Mouse (Mus musculus): ENCODE results near the gene Mad1l1. TPM values are rescaled to one million over a fixed set of nuclear protein-coding genes. Genes with fewer than 3 reads are reported as not detected.

Mad1l1 gene
- polyA plus RNA-seq, 1 experiment, result 24.7 TPM

DNA sequence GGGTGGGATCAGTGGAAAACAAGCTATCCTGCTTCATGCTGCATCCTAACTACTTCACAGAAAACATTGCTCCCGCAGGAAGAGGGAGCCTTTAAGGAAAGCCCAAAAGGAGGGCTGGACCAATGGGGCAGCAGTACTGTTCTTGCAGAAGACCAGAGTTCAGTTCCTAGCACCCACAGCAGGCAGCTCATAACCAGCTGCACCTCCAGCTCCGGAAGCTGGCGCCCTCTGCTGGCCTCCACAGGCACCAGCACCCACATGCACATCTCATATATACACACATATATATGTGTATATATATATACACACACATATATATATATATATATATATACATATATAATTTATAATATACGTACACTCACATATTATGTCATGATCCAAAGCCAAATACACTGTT, 17.4 kb upstream of the Mad1l1 start:
- 88% methylated on average over 4 of the region's 4 CpGs for WGBS
- Histone ChIP-seq H3K4me1 (ENCODE audit: control insufficient read depth, insufficient read depth, low read length) (no peaks in the 10 kb centered on the region), H3K4me3 (replicated peaks; ENCODE audit: control insufficient read depth, low read depth, low read length) (no peak overlapping the region), H3K27ac (ENCODE audit: control insufficient read depth, insufficient read depth, low read depth, low read length, poor library complexity) (no peak overlapping the region)
- TF ChIP-seq CTCF (IDR thresholded peaks at IDR 0.05; ENCODE audit: control insufficient read depth, insufficient read depth, low read length), result peak; percentile 28; the same call in 1 of the 2 replicates
- no peak for TF ChIP-seq POLR2A (IDR thresholded peaks at IDR 0.05; ENCODE audit: borderline replicate concordance, control insufficient read depth, low read depth, low read length)

DNA sequence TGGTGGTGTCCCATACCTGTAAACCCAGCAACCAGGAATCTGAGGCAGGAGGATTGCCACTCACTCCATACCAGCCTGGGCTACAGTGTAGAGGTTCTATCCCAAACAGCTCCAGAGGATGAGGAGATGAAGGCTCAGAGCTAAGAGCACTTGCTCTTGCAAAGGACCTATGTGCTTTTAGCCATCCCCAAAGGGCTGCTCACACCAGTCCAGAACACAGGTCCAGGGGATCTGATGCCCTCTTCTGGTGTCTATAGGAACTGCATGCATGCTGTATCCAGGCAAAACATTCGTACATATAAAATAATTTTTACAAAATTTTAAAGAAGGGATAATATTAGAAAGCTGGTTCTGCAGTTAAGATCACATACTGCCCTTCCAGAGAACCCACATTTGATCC, 15.3 kb upstream of the Mad1l1 start:
- peak; percentile 64 for TF ChIP-seq CTCF (IDR thresholded peaks at IDR 0.05; ENCODE audit: control insufficient read depth, insufficient read depth, low read length)
- TF ChIP-seq POLR2A (IDR thresholded peaks at IDR 0.05; ENCODE audit: borderline replicate concordance, control insufficient read depth, low read depth, low read length), result no peak
- no peaks in the 10 kb centered on the region; the same call in 1 of the 2 replicates for H3K4me1 ChIP-seq (ENCODE audit: control insufficient read depth, insufficient read depth, low read length)
- no peak overlapping the region for H3K27ac ChIP-seq (ENCODE audit: control insufficient read depth, insufficient read depth, low read depth, low read length, poor library complexity)
- no peak overlapping the region for H3K4me3 ChIP-seq (replicated peaks; ENCODE audit: control insufficient read depth, low read depth, low read length)
- 77% methylated on average over 1 of the region's 1 CpGs for WGBS

DNA sequence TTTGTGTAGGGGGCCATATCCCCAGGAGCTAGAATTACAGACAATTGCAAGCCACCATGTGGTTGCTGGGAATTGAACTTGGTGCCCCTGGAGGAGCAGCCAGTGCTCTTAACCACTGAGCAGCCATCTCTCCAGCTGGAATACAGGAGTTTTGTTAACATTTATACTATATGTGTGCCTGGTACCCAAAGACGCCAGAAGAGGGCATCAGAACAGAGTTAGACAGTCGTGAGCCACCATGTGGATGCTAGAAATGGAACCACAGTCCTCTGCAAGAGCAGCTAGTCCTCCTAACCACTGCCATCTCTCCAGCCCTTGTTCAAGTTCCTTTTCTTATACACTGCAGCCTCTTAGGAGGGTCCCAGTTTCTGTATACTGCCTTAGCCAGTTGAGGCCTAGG, 12.3 kb upstream of the Mad1l1 start:
- TF ChIP-seq POLR2A (IDR thresholded peaks at IDR 0.05; ENCODE audit: borderline replicate concordance, control insufficient read depth, low read depth, low read length) (no peak), CTCF (IDR thresholded peaks at IDR 0.05; ENCODE audit: control insufficient read depth, insufficient read depth, low read length) (peak; percentile 33; the same call in 1 of the 2 replicates)
- H3K4me3 ChIP-seq (replicated peaks; ENCODE audit: control insufficient read depth, low read depth, low read length), result no peak overlapping the region
- H3K27ac ChIP-seq (ENCODE audit: control insufficient read depth, insufficient read depth, low read depth, low read length, poor library complexity), result no peak overlapping the region
- 32% methylated on average over 2 of the region's 2 CpGs for WGBS
- peaks cover 1% of the 10 kb centered on the region; the same call in 1 of the 2 replicates for H3K4me1 ChIP-seq (ENCODE audit: control insufficient read depth, insufficient read depth, low read length)

DNA sequence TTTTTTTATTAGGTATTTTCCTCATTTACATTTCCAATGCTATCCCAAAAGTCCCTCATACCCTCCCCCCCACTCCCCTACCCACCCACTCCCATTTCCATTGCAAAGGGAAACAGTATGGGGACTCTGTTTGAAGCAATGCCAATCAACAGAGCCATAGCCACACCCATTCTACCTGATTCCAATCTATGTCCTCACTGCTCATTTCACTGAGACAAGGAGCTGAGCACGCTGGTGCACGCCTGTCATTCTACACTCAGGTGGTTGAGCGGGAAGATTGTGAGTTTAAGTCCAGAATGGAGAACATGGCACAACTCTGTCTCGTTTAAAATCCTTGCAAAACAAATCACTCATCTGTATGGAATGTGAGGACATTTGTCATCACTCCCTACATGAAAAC, 11.2 kb upstream of the Mad1l1 start:
- Histone ChIP-seq H3K4me3 (replicated peaks; ENCODE audit: control insufficient read depth, low read depth, low read length) (no peak overlapping the region), H3K4me1 (ENCODE audit: control insufficient read depth, insufficient read depth, low read length) (peaks cover 1% of the 10 kb centered on the region; the same call in 1 of the 2 replicates), H3K27ac (ENCODE audit: control insufficient read depth, insufficient read depth, low read depth, low read length, poor library complexity) (no peak overlapping the region)
- WGBS, result 58% methylated on average over 4 of the region's 4 CpGs
- TF ChIP-seq POLR2A (IDR thresholded peaks at IDR 0.05; ENCODE audit: borderline replicate concordance, control insufficient read depth, low read depth, low read length) (no peak), CTCF (IDR thresholded peaks at IDR 0.05; ENCODE audit: control insufficient read depth, insufficient read depth, low read length) (no peak)

DNA sequence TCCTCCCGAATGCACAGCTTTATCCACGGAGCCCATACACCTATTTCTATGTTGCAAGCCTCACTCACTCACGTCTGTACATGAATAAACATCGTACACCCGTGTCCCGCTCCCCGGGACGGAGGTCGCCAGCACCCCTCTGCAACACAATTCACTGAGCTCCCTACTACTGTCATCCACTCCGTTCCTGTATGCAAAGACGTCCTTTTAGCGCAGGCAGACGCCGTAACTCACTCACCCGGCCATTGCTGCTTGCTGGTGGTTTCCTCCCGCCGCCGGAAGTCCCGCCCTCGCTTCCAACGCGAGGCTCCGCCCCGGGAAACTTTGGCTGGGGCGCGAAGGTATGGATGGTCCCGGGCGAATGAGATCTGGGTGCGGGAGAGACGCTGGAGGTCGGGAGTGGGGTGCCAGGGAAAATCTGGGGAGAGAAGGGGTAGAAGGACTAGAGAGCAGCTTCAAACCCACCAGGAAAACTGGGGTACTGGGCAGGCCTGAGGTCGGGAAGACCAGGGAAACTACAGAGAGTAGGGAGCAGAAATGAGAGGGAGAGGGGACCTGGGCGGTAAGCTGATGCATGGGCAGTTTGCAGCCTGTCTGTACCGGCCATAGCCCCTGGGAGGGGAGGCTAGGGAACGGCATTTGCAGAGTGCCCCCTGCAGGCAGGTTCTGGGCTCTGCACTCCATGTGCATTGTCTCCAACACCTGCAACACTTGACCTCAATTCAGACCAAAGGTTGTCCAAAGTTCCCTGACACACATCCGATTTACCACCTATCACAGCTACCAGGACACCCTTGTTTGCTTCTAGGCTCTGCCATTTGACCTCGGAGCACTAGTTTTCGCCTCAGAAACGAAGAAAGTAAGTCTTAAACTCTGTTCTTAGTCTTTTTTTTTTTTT, 10.5 kb upstream of the Mad1l1 start, which contains the start of gene Mrm2:
Gene Mrm2 (minus strand): TSS at position 284 of the 898 bp plus-strand sequence.
- peak; percentile 91 for TF ChIP-seq CTCF (IDR thresholded peaks at IDR 0.05; ENCODE audit: control insufficient read depth, insufficient read depth, low read length)
- peak; percentile 49; the same call in 1 of the 2 replicates for TF ChIP-seq POLR2A (IDR thresholded peaks at IDR 0.05; ENCODE audit: borderline replicate concordance, control insufficient read depth, low read depth, low read length)
- peaks cover 1% of the 10 kb centered on the region; the same call in 1 of the 2 replicates for H3K4me1 ChIP-seq (ENCODE audit: control insufficient read depth, insufficient read depth, low read length)
- H3K27ac ChIP-seq (ENCODE audit: control insufficient read depth, insufficient read depth, low read depth, low read length, poor library complexity), result peak within 1 kb of the TSS; percentile 67
- 2% methylated on average over 39 of the region's 39 CpGs for WGBS
- H3K4me3 ChIP-seq (replicated peaks; ENCODE audit: control insufficient read depth, low read depth, low read length), result peak within 1 kb of the TSS; percentile 96

DNA sequence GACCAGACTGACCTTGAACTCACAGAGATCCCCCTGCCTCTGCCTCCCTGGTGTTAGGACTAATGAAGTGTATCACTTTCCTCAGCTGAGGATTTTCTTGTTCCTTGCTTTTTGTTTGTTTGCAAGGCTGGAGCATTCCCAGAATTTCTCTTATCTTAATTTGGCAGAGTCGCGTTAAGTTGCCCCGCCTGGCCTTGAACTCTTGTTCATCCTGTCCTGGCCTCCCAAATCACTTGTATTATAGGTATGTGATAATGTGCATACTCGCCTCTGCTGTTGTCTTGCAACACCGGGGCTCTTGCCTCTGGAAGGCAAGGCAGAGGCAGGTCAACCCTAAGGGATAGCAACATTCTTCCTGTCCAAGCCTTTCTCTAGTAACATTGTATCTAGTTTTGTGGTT, 2.7 kb upstream of the Mad1l1 start:
- no peaks in the 10 kb centered on the region; the same call in 1 of the 2 replicates for H3K4me1 ChIP-seq (ENCODE audit: control insufficient read depth, insufficient read depth, low read length)
- H3K4me3 ChIP-seq (replicated peaks; ENCODE audit: control insufficient read depth, low read depth, low read length), result no peak overlapping the region
- no peak overlapping the region for H3K27ac ChIP-seq (ENCODE audit: control insufficient read depth, insufficient read depth, low read depth, low read length, poor library complexity)
- 73% methylated on average over 5 of the region's 5 CpGs for WGBS
- TF ChIP-seq POLR2A (IDR thresholded peaks at IDR 0.05; ENCODE audit: borderline replicate concordance, control insufficient read depth, low read depth, low read length), result no peak
- TF ChIP-seq CTCF (IDR thresholded peaks at IDR 0.05; ENCODE audit: control insufficient read depth, insufficient read depth, low read length), result no peak

DNA sequence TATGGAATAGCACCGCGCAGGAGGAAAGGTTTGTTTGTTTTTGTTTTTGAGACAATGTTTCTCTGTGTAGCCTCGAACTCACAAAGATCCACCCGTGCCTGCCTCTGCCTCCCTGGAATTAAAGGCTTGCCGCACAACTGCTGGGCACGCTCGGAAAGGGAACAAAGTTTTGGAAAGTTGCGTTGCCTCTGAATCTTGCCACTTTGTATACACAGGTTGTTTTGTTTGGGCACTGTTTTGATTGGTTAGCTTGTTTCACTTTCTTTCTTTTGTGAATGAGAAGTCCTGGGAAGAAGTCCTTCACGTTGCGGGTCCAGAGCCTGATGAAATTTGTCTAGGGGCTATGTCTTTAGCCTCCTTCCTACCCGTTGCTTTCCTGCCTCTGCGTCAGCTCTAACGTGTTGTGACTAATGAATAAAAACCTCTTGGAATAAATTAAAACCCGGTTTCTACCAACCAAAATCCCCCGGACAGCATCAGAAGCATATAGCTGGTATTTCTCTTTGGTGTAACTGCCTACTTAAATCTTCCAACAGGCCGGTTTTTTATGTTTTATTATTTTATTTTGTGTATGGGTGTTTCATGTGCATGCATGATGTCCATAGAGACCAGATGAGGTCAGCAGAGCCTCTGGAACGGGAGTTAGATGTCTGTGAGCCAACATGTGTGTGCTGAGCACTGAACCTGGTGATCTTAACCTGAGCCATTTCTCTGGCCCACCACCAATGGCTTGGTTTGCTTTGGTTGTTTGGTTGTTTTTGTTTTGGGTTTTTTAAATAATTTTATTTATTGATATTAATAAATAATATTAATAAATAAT, 614 bp upstream of the Mad1l1 start:
- peak overlapping the region; percentile 88 for H3K27ac ChIP-seq (ENCODE audit: control insufficient read depth, insufficient read depth, low read depth, low read length, poor library complexity)
- TF ChIP-seq POLR2A (IDR thresholded peaks at IDR 0.05; ENCODE audit: borderline replicate concordance, control insufficient read depth, low read depth, low read length), result no peak
- no peak for TF ChIP-seq CTCF (IDR thresholded peaks at IDR 0.05; ENCODE audit: control insufficient read depth, insufficient read depth, low read length)
- under 1% methylated on average over 17 of the region's 17 CpGs for WGBS
- H3K4me3 ChIP-seq (replicated peaks; ENCODE audit: control insufficient read depth, low read depth, low read length), result peak overlapping the region; percentile 90
- H3K4me1 ChIP-seq (ENCODE audit: control insufficient read depth, insufficient read depth, low read length), result no peaks in the 10 kb centered on the region; the same call in 1 of the 2 replicates

DNA sequence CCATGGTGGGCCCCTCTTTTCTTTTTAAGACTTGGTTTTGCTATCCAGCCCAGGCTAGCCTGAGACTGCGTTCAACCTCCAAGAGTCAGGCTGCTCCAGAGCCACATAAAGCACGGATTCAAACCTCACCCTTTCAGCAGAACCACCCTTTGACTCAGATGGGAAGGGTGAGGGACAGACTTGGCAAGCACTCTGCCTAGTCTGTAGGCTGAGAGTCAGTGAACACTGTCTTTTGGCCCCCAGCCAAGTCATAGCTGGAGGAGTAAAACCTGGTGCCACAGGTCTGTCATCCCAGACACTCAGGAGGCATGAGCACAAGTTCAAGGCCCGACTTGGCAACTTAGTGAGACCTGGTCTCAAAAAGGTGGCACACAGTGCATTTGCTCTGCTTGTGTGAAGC, 4.6 kb downstream of the Mad1l1 start:
- Histone ChIP-seq H3K4me1 (ENCODE audit: control insufficient read depth, insufficient read depth, low read length) (no peaks in the 10 kb centered on the region; the same call in 1 of the 2 replicates), H3K4me3 (replicated peaks; ENCODE audit: control insufficient read depth, low read depth, low read length) (no peak overlapping the region), H3K27ac (ENCODE audit: control insufficient read depth, insufficient read depth, low read depth, low read length, poor library complexity) (no peak overlapping the region)
- 81% methylated on average over 3 of the region's 3 CpGs for WGBS
- TF ChIP-seq POLR2A (IDR thresholded peaks at IDR 0.05; ENCODE audit: borderline replicate concordance, control insufficient read depth, low read depth, low read length) (no peak), CTCF (IDR thresholded peaks at IDR 0.05; ENCODE audit: control insufficient read depth, insufficient read depth, low read length) (no peak)

Measured in bone marrow, adult 2 months (tissue).